Mouse (Mus musculus) midbrain, embryonic 13.5 days (tissue): ENCODE data around the gene Khdrbs1. TPM values are rescaled to one million over a fixed set of nuclear protein-coding genes. Genes with fewer than 3 reads are reported as not detected.
"Not testable (repeated sequence)": the region's sequence is repeated elsewhere in the genome, so short reads cannot be mapped to it uniquely, and the experiment has no call there.

Experiments used
- ATAC-seq: fragments of 200-750 bp; cut with Nextera tagmentation; 2 replicates; pipeline ENCODE4 v1.8.0; 2017; ENCODE audit warnings: mild to moderate bottlenecking, moderate TSS enrichment, moderate library complexity
- H3K27ac ChIP-seq: fragments of 300-500 bp; sonication (generic); 2 replicates; pipeline ENCODE4 v1.5.1; 2015; ENCODE audit warnings: inconsistent platforms, mild to moderate bottlenecking, moderate library complexity
- H3K27me3 ChIP-seq: fragments of 300-500 bp; sonication (generic); 2 replicates; pipeline ENCODE4 v1.6.1; 2015; ENCODE audit warnings: mild to moderate bottlenecking, inconsistent platforms
- H3K36me3 ChIP-seq: fragments of 300-500 bp; sonication (generic); 2 replicates; pipeline ENCODE4 v1.6.1; 2015; ENCODE audit warnings: mild to moderate bottlenecking, inconsistent platforms
- H3K4me1 ChIP-seq: fragments of 300-500 bp; sonication (generic); replicated peaks from 2 replicates; pipeline ENCODE4 v1.6.1; 2015; ENCODE audit warnings: inconsistent platforms
- H3K4me2 ChIP-seq: fragments of 300-500 bp; sonication (generic); replicated peaks from 2 replicates; pipeline ENCODE4 v1.6.1; 2015; ENCODE audit warnings: moderate library complexity, mild to moderate bottlenecking, inconsistent platforms
- H3K4me3 ChIP-seq: fragments of 300-500 bp; sonication (generic); replicated peaks from 2 replicates; pipeline ENCODE4 v1.5.1; 2015; ENCODE audit warnings: mild to moderate bottlenecking, inconsistent platforms
- H3K9ac ChIP-seq: fragments of 300-500 bp; sonication (generic); replicated peaks from 2 replicates; pipeline ENCODE4 v1.6.1; 2015; ENCODE audit warnings: mild to moderate bottlenecking, inconsistent platforms
- H3K9me3 ChIP-seq: fragments of 300-500 bp; sonication (generic); 2 replicates; pipeline ENCODE4 v1.6.1; 2016; ENCODE audit warnings: mild to moderate bottlenecking, inconsistent platforms
- WGBS: fragments of 180-500 bp; shearing (Covaris S2); methylation state at CpG from one replicate; pipeline ENCODE4 v1.1.7; 2015; 5-methylcytosine and 5-hydroxymethylcytosine counted together
- polyA plus RNA-seq: library from polyadenylated mRNA; unstranded; fragments of >200 nt; fragmentation: Nextera tagmentation; extraction: Ambion mirVana; gene quantifications from 2 replicates; pipeline ENCODE4 v1.2.1, GENCODE M21; 2015

The Khdrbs1 gene
- polyA plus RNA-seq, 1 experiment from 2014 or later: 182 TPM

- WGBS: 0% methylated on average over 32 of the region's 34 CpGs
- H3K36me3 ChIP-seq: no peaks in the 10 kb centered on the region
- ATAC-seq: no peak; the same call in 1 of the 2 replicates
- peak overlapping the region; percentile 98 for H3K9ac ChIP-seq
- no peaks in the 10 kb centered on the region for H3K9me3 ChIP-seq
- H3K4me2 ChIP-seq: peak overlapping the region; percentile 83
- no peaks in the 10 kb centered on the region for H3K27me3 ChIP-seq
- peak overlapping the region; percentile 96 for H3K27ac ChIP-seq
- peak overlapping the region; percentile 83 for H3K4me3 ChIP-seq
- H3K4me1 ChIP-seq: peaks cover 41% of the 10 kb centered on the region
These were observed 200 bp downstream of the Khdrbs1 start for GRCm38 (mm10) chr4:129741974-129742231.

DNA sequence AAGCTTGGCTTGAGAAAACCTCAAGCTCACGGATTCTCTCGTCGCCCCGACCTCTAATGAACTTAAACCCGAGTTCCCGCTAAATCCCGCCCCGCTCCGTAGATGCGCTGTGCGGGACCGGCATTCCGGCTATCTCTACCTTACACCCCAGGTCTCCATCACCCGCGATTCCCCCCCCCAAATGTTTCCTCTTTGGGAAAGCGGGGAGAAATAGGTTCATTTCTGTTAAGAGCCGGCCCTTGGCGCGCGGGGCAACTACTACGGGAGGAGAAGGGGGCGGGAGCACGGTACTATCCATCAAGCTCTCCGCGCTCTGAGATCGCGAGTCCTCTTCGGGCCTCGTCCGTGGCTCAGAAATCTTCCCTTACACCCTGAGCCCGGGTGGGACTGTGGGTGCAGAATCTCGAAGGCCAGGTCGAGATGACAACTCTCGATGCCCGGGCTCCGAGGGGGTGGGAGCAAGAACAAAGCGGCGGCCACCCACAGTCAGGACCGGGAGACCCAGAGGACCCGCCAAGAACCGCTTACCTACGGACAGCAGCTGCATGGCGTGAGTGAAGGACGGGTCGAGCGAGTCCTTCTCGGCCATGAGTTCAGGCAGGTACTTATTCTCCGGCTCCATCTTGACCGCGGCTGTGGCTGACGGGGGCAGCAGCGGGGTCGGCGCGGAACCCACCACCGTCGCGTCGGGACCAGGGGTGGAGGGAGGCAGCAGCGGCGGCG, 691 bp downstream of the Khdrbs1 start:
- peak overlapping the region; percentile 98 for H3K9ac ChIP-seq
- peak overlapping the region; percentile 83 for H3K4me2 ChIP-seq
- no peaks in the 10 kb centered on the region for H3K9me3 ChIP-seq
- peaks cover 43% of the 10 kb centered on the region for H3K4me1 ChIP-seq
- no peaks in the 10 kb centered on the region for H3K36me3 ChIP-seq
- H3K27ac ChIP-seq: peak overlapping the region; percentile 96
- H3K4me3 ChIP-seq: peak overlapping the region; percentile 83
- ATAC-seq: no peak; the same call in none of the 2 replicates
- under 1% methylated on average over 62 of the region's 62 CpGs for WGBS
- no peaks in the 10 kb centered on the region for H3K27me3 ChIP-seq

DNA sequence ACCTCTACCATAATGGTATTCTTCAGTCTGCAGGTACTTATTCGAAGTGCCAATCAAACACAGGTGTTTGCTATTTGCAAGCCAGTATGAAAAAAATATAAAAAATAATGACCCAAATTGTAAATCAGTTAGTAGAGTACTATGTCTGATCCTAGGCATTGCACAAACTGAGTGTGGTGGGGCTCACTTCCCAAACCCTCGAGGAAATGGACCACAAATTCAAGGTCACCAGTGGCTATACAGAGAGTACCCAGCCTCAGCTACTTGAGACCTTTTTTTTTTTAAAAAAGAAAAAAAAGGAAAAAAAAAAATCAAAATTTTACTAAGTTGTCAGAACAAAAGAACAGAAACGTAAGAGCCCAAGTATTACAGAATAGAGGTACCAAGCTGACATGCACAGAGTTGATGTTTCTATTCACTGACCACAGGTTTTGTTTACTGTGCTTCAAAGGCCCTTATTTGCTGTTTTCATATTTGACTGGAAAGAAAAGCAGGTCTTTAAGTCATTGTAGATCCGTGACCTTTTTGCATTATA, 2.9 kb downstream of the Khdrbs1 start:
- 81% methylated on average over 4 of the region's 4 CpGs for WGBS
- Histone ChIP-seq H3K27ac (peak overlapping the region; percentile 19; the same call in 1 of the 2 replicates), H3K9ac (0 out of 2 replicates have a peak overlapping the region, but pooled peaks have one; percentile 32), H3K9me3 (no peaks in the 10 kb centered on the region), H3K4me3 (peak overlapping the region; percentile 83), H3K4me2 (peak overlapping the region; percentile 83), H3K4me1 (peaks cover 51% of the 10 kb centered on the region), H3K27me3 (no peaks in the 10 kb centered on the region), H3K36me3 (no peaks in the 10 kb centered on the region)
- ATAC-seq: no peak

DNA sequence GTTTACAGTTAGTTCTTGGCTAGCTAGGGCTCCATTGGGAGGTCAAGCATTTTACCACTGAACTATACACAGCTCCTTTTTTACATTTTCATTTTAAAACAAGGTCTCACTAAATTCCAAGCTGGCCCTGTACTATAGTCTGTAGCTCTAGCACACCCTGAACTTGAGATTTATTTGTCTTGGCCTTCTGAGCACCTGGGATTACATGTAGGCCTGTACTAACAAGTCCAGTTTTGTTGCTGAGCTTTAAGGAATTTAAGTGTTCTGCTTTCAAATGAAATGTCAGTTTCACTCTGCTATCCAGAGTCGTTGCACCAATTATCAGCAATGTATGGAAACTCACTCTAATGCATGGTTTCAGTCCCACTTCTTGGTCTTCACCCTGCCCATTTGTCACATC, 5.9 kb downstream of the Khdrbs1 start:
- H3K9ac ChIP-seq: no peak overlapping the region
- H3K4me1 ChIP-seq: peaks cover 49% of the 10 kb centered on the region
- 100% methylated on average over 1 of the region's 1 CpGs for WGBS
- H3K4me3 ChIP-seq: no peak overlapping the region
- H3K36me3 ChIP-seq: no peaks in the 10 kb centered on the region
- H3K9me3 ChIP-seq: no peaks in the 10 kb centered on the region
- ATAC-seq: no peak
- no peak overlapping the region for H3K4me2 ChIP-seq
- no peaks in the 10 kb centered on the region for H3K27me3 ChIP-seq
- no peak overlapping the region for H3K27ac ChIP-seq

DNA sequence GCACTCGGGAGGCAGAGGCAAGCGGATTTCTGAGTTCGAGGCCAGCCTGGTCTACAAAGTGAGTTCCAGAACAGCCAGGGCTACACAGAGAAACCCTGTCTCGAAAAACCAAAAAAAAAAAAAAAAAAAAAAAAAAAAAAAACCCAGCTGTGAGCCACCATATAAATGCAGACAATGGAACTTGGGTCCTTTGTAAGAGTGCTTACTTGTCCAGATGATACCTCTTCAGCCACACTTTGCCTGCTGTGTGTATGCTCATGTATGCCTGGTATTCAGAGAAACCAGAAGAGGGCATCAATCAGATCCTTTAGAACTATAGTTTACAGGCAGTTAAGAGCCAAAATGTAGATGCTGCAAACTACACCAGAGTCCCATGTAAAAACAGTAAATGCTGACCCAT, 6.6 kb downstream of the Khdrbs1 start:
- not testable (repeated sequence) for ATAC-seq, H3K36me3 ChIP-seq, H3K27ac ChIP-seq, H3K9ac ChIP-seq, H3K27me3 ChIP-seq, H3K9me3 ChIP-seq, H3K4me3 ChIP-seq, H3K4me2 ChIP-seq
- 88% methylated on average over 4 of the region's 4 CpGs for WGBS
- peaks cover 48% of the 10 kb centered on the region for H3K4me1 ChIP-seq

DNA sequence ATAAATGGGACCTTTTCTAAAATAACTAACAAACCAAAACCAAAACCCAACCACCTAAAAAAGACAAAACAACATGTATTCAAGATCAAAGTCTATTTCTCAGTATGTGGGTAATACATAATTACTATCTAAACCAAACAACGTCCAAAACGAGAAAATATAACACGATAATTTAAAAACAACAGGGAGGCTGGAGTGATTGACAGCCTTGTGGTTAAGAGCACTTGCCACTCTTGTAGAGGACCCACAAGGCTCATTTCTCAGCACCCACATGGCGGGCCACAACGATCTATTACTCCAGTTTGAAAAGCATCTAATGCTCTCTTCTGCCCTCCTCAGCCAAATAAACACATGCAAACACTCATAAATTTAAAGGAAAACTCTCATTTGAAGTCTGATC, 10.7 kb downstream of the Khdrbs1 start:
- H3K27ac ChIP-seq: no peak overlapping the region
- H3K4me2 ChIP-seq: no peak overlapping the region
- H3K27me3 ChIP-seq: no peaks in the 10 kb centered on the region
- 91% methylated on average over 5 of the region's 5 CpGs for WGBS
- no peak for ATAC-seq
- no peaks in the 10 kb centered on the region for H3K9me3 ChIP-seq
- no peak overlapping the region for H3K9ac ChIP-seq
- H3K4me3 ChIP-seq: no peak overlapping the region
- H3K4me1 ChIP-seq: peaks cover 15% of the 10 kb centered on the region
- H3K36me3 ChIP-seq: peaks cover 30% of the 10 kb centered on the region

DNA sequence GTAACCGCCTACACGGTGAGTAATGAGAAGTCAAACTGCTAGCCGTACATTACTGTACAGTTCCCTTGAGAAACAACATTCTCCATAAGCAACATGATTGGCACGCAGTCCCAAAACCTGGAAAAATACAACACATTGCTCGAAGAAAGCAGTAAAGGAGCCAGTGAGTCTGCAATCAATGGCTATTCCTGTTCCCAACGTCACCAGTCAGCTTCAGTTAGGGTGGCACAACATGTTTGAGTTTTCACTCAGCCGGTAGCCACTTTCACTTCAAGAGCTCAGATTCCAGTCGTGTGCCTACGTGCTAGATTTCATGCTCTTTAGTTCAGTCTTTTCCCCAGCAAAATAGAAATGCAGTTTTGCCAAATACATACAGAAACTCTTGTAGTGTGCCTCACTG, 25.8 kb downstream of the Khdrbs1 start:
- Histone ChIP-seq H3K4me3 (no peak overlapping the region), H3K9me3 (no peaks in the 10 kb centered on the region), H3K27ac (no peak overlapping the region), H3K27me3 (no peaks in the 10 kb centered on the region), H3K36me3 (peaks cover 81% of the 10 kb centered on the region), H3K4me2 (no peak overlapping the region), H3K4me1 (no peaks in the 10 kb centered on the region), H3K9ac (no peak overlapping the region)
- whole genome bisulfite sequencing: 95% methylated on average over 9 of the region's 9 CpGs
- no peak for ATAC-seq

- Histone ChIP-seq H3K27ac (peak overlapping the region; percentile 91), H3K27me3 (no peaks in the 10 kb centered on the region), H3K36me3 (peaks cover 89% of the 10 kb centered on the region), H3K9ac (peak overlapping the region; percentile 17; the same call in 1 of the 2 replicates), H3K9me3 (no peaks in the 10 kb centered on the region), H3K4me3 (no peak overlapping the region), H3K4me2 (0 out of 2 replicates have a peak overlapping the region, but pooled peaks have one; percentile 0), H3K4me1 (peaks cover 44% of the 10 kb centered on the region)
- ATAC-seq: peak; percentile 91
- 48% methylated on average over 8 of the region's 8 CpGs for WGBS
These were observed 32.5 kb downstream of the Khdrbs1 start for GRCm38 (mm10) chr4:129709486-129710129.

- ATAC-seq: no peak
- H3K9ac ChIP-seq: peak overlapping the region; percentile 15; the same call in 1 of the 2 replicates
- no peaks in the 10 kb centered on the region for H3K9me3 ChIP-seq
- 32% methylated on average over 3 of the region's 3 CpGs for WGBS
- peaks cover 68% of the 10 kb centered on the region for H3K4me1 ChIP-seq
- peaks cover 79% of the 10 kb centered on the region for H3K36me3 ChIP-seq
- no peak overlapping the region for H3K4me3 ChIP-seq
- peak overlapping the region; percentile 74 for H3K27ac ChIP-seq
- H3K4me2 ChIP-seq: no peak overlapping the region
- no peaks in the 10 kb centered on the region for H3K27me3 ChIP-seq
These were observed 35.4 kb downstream of the Khdrbs1 start for GRCm38 (mm10) chr4:129706750-129707149.

DNA sequence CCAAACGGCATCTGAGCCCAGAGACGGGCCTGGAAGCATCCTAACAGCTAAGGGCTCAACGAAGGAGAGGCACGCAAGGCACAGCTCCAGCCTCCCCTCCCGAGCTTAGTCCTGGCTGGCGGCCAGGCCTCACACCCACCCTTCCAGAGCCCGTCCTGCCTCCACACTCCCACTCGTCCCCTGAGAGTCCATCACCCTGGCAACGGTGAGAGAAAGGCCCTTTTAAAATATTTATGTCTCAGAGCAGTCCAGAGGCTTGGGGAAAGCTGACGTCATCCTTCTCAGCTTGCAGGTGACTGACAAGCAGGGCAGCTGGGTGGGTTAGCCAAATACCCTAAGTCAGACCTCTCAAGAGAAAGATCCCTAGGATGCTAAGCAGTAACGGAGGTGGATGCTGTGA, 39.6 kb downstream of the Khdrbs1 start:
- peak; percentile 92 for ATAC-seq
- 4% methylated on average over 11 of the region's 11 CpGs for WGBS
- H3K4me2 ChIP-seq: peak overlapping the region; percentile 28
- no peaks in the 10 kb centered on the region for H3K9me3 ChIP-seq
- H3K27me3 ChIP-seq: no peaks in the 10 kb centered on the region
- H3K4me3 ChIP-seq: no peak overlapping the region
- peaks cover 37% of the 10 kb centered on the region for H3K36me3 ChIP-seq
- peaks cover 57% of the 10 kb centered on the region for H3K4me1 ChIP-seq
- peak overlapping the region; percentile 59 for H3K9ac ChIP-seq
- H3K27ac ChIP-seq: peak overlapping the region; percentile 95

DNA sequence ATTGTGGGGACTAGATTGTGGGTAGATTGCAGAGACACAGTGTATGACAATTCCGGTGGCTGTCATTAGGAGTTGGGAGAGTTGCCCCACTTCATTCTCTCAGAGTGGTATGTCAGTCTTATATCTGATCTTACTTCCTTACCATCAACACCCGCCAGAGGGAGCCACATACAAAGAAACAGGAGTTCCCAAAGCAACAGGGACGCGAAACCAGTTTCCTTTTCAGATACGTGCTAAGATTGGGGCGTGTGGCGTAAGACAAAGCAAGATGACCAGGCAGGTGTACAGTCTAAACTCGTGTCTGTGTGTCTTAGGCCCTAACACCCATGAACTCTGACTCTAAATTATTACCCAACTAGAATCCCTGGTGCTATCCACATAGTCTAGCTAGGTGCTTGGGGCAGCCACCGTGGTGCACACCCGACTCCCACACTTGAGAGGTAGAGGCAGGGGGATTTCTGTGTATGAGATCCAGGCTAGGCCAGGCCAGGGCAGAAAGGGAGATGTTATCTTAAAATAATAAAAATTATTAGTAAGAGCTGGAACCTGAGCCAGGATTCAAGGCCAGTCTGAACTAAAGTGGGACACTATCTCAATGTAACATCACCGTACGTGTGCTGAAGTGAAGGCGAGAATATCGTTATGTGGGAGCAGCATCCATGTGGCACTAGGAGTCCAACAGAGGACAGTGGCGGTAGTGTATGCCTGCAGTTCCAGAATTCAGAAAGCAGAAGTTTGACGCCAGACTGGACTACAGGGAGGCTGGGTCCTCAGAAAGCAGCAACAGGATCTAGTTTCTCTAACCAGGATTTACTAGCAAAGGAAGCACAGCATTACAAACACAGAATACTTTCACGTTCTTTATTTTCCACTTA, 40.4 kb downstream of the Khdrbs1 start:
- peak; percentile 28 for ATAC-seq
- H3K9me3 ChIP-seq: no peaks in the 10 kb centered on the region
- H3K4me1 ChIP-seq: peaks cover 56% of the 10 kb centered on the region
- H3K27me3 ChIP-seq: no peaks in the 10 kb centered on the region
- WGBS: 48% methylated on average over 17 of the region's 17 CpGs
- peak overlapping the region; percentile 28 for H3K4me2 ChIP-seq
- no peak overlapping the region for H3K4me3 ChIP-seq
- peak overlapping the region; percentile 95 for H3K27ac ChIP-seq
- H3K36me3 ChIP-seq: peaks cover 34% of the 10 kb centered on the region
- peak overlapping the region; percentile 59 for H3K9ac ChIP-seq

DNA sequence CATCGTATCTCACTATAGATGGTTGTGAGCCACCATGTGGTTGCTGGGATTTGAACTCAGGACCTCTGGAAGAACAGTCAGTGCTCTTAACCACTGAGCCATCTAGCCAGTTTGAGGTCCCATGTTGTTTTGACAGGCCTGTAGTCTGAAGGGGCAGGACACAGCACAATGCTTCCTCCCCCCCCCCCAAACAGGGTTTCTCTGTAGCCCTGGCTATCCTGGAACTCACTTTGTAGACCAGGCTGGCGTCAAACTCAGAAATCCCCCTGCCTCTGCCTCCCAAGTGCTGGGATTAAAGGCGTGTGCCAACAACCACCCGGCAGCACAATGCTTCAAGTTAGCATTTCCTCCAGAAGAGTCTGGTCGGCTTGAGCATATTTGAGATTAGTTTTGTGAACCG, 41.4 kb downstream of the Khdrbs1 start:
- not testable (repeated sequence) for H3K9ac ChIP-seq, ATAC-seq, H3K4me3 ChIP-seq, H3K27me3 ChIP-seq, H3K4me2 ChIP-seq, H3K9me3 ChIP-seq
- 90% methylated on average over 6 of the region's 6 CpGs for WGBS
- H3K27ac ChIP-seq: peak overlapping the region; percentile 95
- peaks cover 25% of the 10 kb centered on the region for H3K36me3 ChIP-seq
- H3K4me1 ChIP-seq: peaks cover 48% of the 10 kb centered on the region
